Mouse (Mus musculus) testis, adult 2 months (tissue): ENCODE measurements around the gene Slc10a3.

Experiments used
- CTCF ChIP-seq: fragments of 200-500 bp; IDR thresholded peaks from 2 replicates; pipeline ENCODE4 v1.5.1; 2012; ENCODE audit warnings: low read depth, mild to moderate bottlenecking, inconsistent platforms, low read length, moderate library complexity; ENCODE audit not compliant: control insufficient read depth, insufficient read depth, insufficient replicate concordance
- POLR2A ChIP-seq: fragments of 200-500 bp; IDR thresholded peaks from 2 replicates; pipeline ENCODE4 v1.6.1; 2012; ENCODE audit warnings: low read depth, mild to moderate bottlenecking, inconsistent platforms, low read length, moderate library complexity; ENCODE audit not compliant: control insufficient read depth

DNA sequence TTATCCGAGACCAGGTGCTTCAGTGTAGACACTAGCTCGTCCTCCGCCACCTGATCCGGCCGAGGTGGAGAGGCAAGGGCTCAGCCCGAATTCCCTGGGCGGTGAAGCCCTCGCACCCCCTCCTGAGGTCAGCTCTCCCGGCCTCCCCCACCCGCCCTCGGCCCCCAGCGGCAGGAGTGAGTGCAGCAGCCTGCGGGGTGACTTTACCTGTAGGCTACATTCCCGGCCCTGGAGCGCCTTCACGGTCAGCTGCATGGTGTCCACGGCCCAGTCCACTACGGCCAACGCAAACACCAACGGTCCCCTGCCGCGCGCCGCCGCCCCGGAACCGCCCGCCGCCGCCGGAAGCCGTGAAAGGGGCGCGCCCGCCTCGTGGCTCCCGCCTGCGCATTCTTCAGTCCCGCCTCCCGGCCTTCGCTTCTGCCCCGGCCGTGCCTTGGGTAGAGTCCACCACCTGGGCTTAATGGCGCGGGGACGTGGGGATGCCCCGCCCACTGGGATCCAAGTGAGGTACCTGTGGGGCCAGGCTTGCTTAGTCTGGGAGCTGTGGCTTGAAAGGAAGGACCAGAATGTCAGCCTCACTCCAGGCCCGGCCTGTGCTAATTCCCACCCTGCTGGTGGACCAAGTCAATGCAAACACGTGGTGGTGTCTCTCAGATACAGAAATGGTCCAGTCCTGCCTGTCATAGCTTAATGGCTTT is 4.8 kb downstream of the Slc10a3 start:
- TF ChIP-seq CTCF (no peak), POLR2A (no peak; the same call in 1 of the 2 replicates)
